Mouse (Mus musculus): Measurements from ENCODE around the gene Trim30b. TPM values are rescaled to one million over a fixed set of nuclear protein-coding genes. Genes with fewer than 3 reads are reported as not detected.
A peak's percentile ranks its signal among the peaks of the same experiment; 100 is the strongest.

Gene Trim30b
- polyA plus RNA-seq (2012; rRNA removed): 2.8 and 3.5 TPM in 2 replicates

GRCm38 (mm10) chr7:104369736-104370414, at the start of gene Trim30b:
TSS of gene Trim30b (minus strand) at chr7:104369884.
- 13% methylated on average over 1 of the region's 1 CpGs for WGBS
- DNase-seq (ENCODE audit: low read depth in 1 of 2, low spot score in 2 of 2): peak; percentile 58 to 75
- no peak for TF ChIP-seq CTCF (IDR thresholded peaks at IDR 0.05; ENCODE audit: extremely low read depth, insufficient read depth, insufficient read length, insufficient replicate concordance)
- no peak for TF ChIP-seq POLR2A (IDR thresholded peaks at IDR 0.05; ENCODE audit: low read depth, low read length)
- H3K27ac ChIP-seq (ENCODE audit: insufficient read depth, low read length): peak within 1 kb of the TSS; percentile 75
- H3K4me1 ChIP-seq (ENCODE audit: control insufficient read depth, insufficient read depth, insufficient read length): peaks cover 3% of the 10 kb centered on the region; the same call in 1 of the 2 replicates
- peaks cover 4% of the 10 kb centered on the region; the same call in 1 of the 2 replicates for H3K36me3 ChIP-seq (ENCODE audit: control insufficient read depth, insufficient read depth, low read length)
- H3K4me3 ChIP-seq (ENCODE audit: extremely low read depth, insufficient read depth, insufficient read length): peak within 1 kb of the TSS; percentile 53
- no peaks in the 10 kb centered on the region; the same call in 1 of the 2 replicates for H3K27me3 ChIP-seq (ENCODE audit: control insufficient read depth, insufficient read depth, low read length)

- WGBS: 92% methylated on average over 3 of the region's 3 CpGs
- TF ChIP-seq POLR2A (IDR thresholded peaks at IDR 0.05; ENCODE audit: low read depth, low read length) (no peak), CTCF (IDR thresholded peaks at IDR 0.05; ENCODE audit: extremely low read depth, insufficient read depth, insufficient read length, insufficient replicate concordance) (no peak)
- DNase-seq (ENCODE audit: low read depth in 1 of 2, low spot score in 2 of 2): no peak
- no peaks in the 10 kb centered on the region for H3K36me3 ChIP-seq (ENCODE audit: control insufficient read depth, insufficient read depth, low read length)
- H3K4me3 ChIP-seq (ENCODE audit: extremely low read depth, insufficient read depth, insufficient read length): no peak overlapping the region
- peaks cover 4% of the 10 kb centered on the region; the same call in 1 of the 2 replicates for H3K4me1 ChIP-seq (ENCODE audit: control insufficient read depth, insufficient read depth, insufficient read length)
- no peak overlapping the region for H3K27ac ChIP-seq (ENCODE audit: insufficient read depth, low read length)
- no peaks in the 10 kb centered on the region for H3K27me3 ChIP-seq (ENCODE audit: control insufficient read depth, insufficient read depth, low read length)
Observed at GRCm38 (mm10) chr7:104404460-104404950, 34.8 kb upstream of the Trim30b start.

- no peak for DNase-seq (ENCODE audit: low read depth in 1 of 2, low spot score in 2 of 2)
- H3K36me3 ChIP-seq (ENCODE audit: control insufficient read depth, insufficient read depth, low read length): no peaks in the 10 kb centered on the region
- H3K4me3 ChIP-seq (ENCODE audit: extremely low read depth, insufficient read depth, insufficient read length): no peak overlapping the region
- H3K27me3 ChIP-seq (ENCODE audit: control insufficient read depth, insufficient read depth, low read length): no peaks in the 10 kb centered on the region
- peaks cover 11% of the 10 kb centered on the region; the same call in 1 of the 2 replicates for H3K4me1 ChIP-seq (ENCODE audit: control insufficient read depth, insufficient read depth, insufficient read length)
- TF ChIP-seq POLR2A (IDR thresholded peaks at IDR 0.05; ENCODE audit: low read depth, low read length) (no peak), CTCF (IDR thresholded peaks at IDR 0.05; ENCODE audit: extremely low read depth, insufficient read depth, insufficient read length, insufficient replicate concordance) (no peak)
- 0 out of 2 replicates have a peak overlapping the region, but pooled peaks have one; percentile 11 for H3K27ac ChIP-seq (ENCODE audit: insufficient read depth, low read length)
Observed at GRCm38 (mm10) chr7:104401140-104401539, 31.5 kb upstream of the Trim30b start.

- TF ChIP-seq CTCF (IDR thresholded peaks at IDR 0.05; ENCODE audit: extremely low read depth, insufficient read depth, insufficient read length, insufficient replicate concordance) (no peak), POLR2A (IDR thresholded peaks at IDR 0.05; ENCODE audit: low read depth, low read length) (no peak)
- H3K4me1 ChIP-seq (ENCODE audit: control insufficient read depth, insufficient read depth, insufficient read length): peaks cover 11% of the 10 kb centered on the region; the same call in 1 of the 2 replicates
- DNase-seq (ENCODE audit: low read depth in 1 of 2, low spot score in 2 of 2): no peak
- peak within 1 kb of the TSS; percentile 57; the same call in 1 of the 2 replicates for H3K27ac ChIP-seq (ENCODE audit: insufficient read depth, low read length)
- no peaks in the 10 kb centered on the region for H3K27me3 ChIP-seq (ENCODE audit: control insufficient read depth, insufficient read depth, low read length)
- whole genome bisulfite sequencing: 5% methylated on average over 1 of the region's 1 CpGs
- peak within 1 kb of the TSS; percentile 30 for H3K4me3 ChIP-seq (ENCODE audit: extremely low read depth, insufficient read depth, insufficient read length)
- H3K36me3 ChIP-seq (ENCODE audit: control insufficient read depth, insufficient read depth, low read length): no peaks in the 10 kb centered on the region
Observed at GRCm38 (mm10) chr7:104400698-104401097, 31.0 kb upstream of the Trim30b start, which contains the start of gene Trim30c. TSS of gene Trim30c (minus strand) at chr7:104400837.

- no peak for DNase-seq (ENCODE audit: low read depth in 1 of 2, low spot score in 2 of 2)
- Histone ChIP-seq H3K4me3 (ENCODE audit: extremely low read depth, insufficient read depth, insufficient read length) (no peak overlapping the region), H3K27me3 (ENCODE audit: control insufficient read depth, insufficient read depth, low read length) (no peaks in the 10 kb centered on the region), H3K27ac (ENCODE audit: insufficient read depth, low read length) (no peak overlapping the region), H3K4me1 (ENCODE audit: control insufficient read depth, insufficient read depth, insufficient read length) (peaks cover 11% of the 10 kb centered on the region; the same call in 1 of the 2 replicates), H3K36me3 (ENCODE audit: control insufficient read depth, insufficient read depth, low read length) (no peaks in the 10 kb centered on the region)
- TF ChIP-seq POLR2A (IDR thresholded peaks at IDR 0.05; ENCODE audit: low read depth, low read length) (no peak; the same call in 1 of the 2 replicates), CTCF (IDR thresholded peaks at IDR 0.05; ENCODE audit: extremely low read depth, insufficient read depth, insufficient read length, insufficient replicate concordance) (no peak)
- WGBS: 82% methylated on average over 1 of the region's 1 CpGs
Observed at GRCm38 (mm10) chr7:104398492-104398891, 28.8 kb upstream of the Trim30b start.

GRCm38 (mm10) chr7:104366339-104366738, 3.3 kb downstream of the Trim30b start:
- H3K36me3 ChIP-seq (ENCODE audit: control insufficient read depth, insufficient read depth, low read length): peaks cover 11% of the 10 kb centered on the region
- H3K4me1 ChIP-seq (ENCODE audit: control insufficient read depth, insufficient read depth, insufficient read length): peaks cover 3% of the 10 kb centered on the region; the same call in 1 of the 2 replicates
- H3K27me3 ChIP-seq (ENCODE audit: control insufficient read depth, insufficient read depth, low read length): no peaks in the 10 kb centered on the region
- no peak for DNase-seq (ENCODE audit: low read depth in 1 of 2, low spot score in 2 of 2)
- H3K4me3 ChIP-seq (ENCODE audit: extremely low read depth, insufficient read depth, insufficient read length): no peak overlapping the region
- no peak overlapping the region for H3K27ac ChIP-seq (ENCODE audit: insufficient read depth, low read length)
- no peak for TF ChIP-seq POLR2A (IDR thresholded peaks at IDR 0.05; ENCODE audit: low read depth, low read length)
- no peak for TF ChIP-seq CTCF (IDR thresholded peaks at IDR 0.05; ENCODE audit: extremely low read depth, insufficient read depth, insufficient read length, insufficient replicate concordance)

GRCm38 (mm10) chr7:104353600-104353967, 16.1 kb downstream of the Trim30b start:
- peaks cover 2% of the 10 kb centered on the region for H3K4me1 ChIP-seq (ENCODE audit: control insufficient read depth, insufficient read depth, insufficient read length)
- no peaks in the 10 kb centered on the region for H3K27me3 ChIP-seq (ENCODE audit: control insufficient read depth, insufficient read depth, low read length)
- no peak for DNase-seq (ENCODE audit: low read depth in 1 of 2, low spot score in 2 of 2)
- H3K36me3 ChIP-seq (ENCODE audit: control insufficient read depth, insufficient read depth, low read length): no peaks in the 10 kb centered on the region; the same call in 1 of the 2 replicates
- H3K27ac ChIP-seq (ENCODE audit: insufficient read depth, low read length): peak overlapping the region; percentile 30; the same call in 1 of the 2 replicates
- 75% methylated on average over 2 of the region's 2 CpGs for WGBS
- TF ChIP-seq POLR2A (IDR thresholded peaks at IDR 0.05; ENCODE audit: low read depth, low read length): no peak
- no peak for TF ChIP-seq CTCF (IDR thresholded peaks at IDR 0.05; ENCODE audit: extremely low read depth, insufficient read depth, insufficient read length, insufficient replicate concordance)
- no peak overlapping the region for H3K4me3 ChIP-seq (ENCODE audit: extremely low read depth, insufficient read depth, insufficient read length)
